Mouse (Mus musculus) thymus, adult 2 months (tissue): ENCODE data around the gene Chil3.
"Not testable (repeated sequence)": the region's sequence is repeated elsewhere in the genome, so short reads cannot be mapped to it uniquely, and the experiment has no call there.

ENCODE experiments used
- CTCF ChIP-seq: fragments of 200-500 bp; IDR thresholded peaks from 2 replicates; pipeline ENCODE4 v1.5.1; 2012; ENCODE audit warnings: mild to moderate bottlenecking, control low read depth, low read length, moderate library complexity, borderline replicate concordance; ENCODE audit not compliant: control insufficient read depth, poor library complexity, insufficient read depth; ENCODE audit errors: extremely low read depth
- POLR2A ChIP-seq: fragments of 200-500 bp; IDR thresholded peaks from 2 replicates; pipeline ENCODE4 v1.6.1; 2012; ENCODE audit warnings: mild to moderate bottlenecking, low read length, control low read depth, moderate library complexity; ENCODE audit not compliant: control insufficient read depth, poor library complexity, insufficient read depth; ENCODE audit errors: extremely low read depth

GRCm38 (mm10) chr3:106174971-106175370 is 7.6 kb upstream of the Chil3 start:
- TF ChIP-seq POLR2A, CTCF: not testable (repeated sequence)
